Mouse (Mus musculus) myocyte (in vitro differentiated cells): ENCODE results near the gene Celsr3. TPM values are rescaled to one million over a fixed set of nuclear protein-coding genes. Genes with fewer than 3 reads are reported as not detected.
A peak's percentile ranks its signal among the peaks of the same experiment; 100 is the strongest.

Source experiments
- H3K27me3 ChIP-seq: one replicate; pipeline ENCODE4 v1.6.1; 2011; ENCODE audit not compliant: control insufficient read depth, insufficient read depth, insufficient read length
- H3K36me3 ChIP-seq: one replicate; pipeline ENCODE4 v1.6.1; 2011; ENCODE audit not compliant: control insufficient read depth, insufficient read depth
- H3K4me2 ChIP-seq: one replicate; pipeline ENCODE4 v1.6.1; 2011; ENCODE audit warnings: low read depth, control low read depth
- H3K4me3 ChIP-seq: one replicate; pipeline ENCODE4 v1.5.1; 2011; ENCODE audit warnings: mild to moderate bottlenecking, control low read depth, moderate library complexity
- H3K79me2 ChIP-seq: one replicate; pipeline ENCODE4 v1.6.1; 2011; ENCODE audit not compliant: control insufficient read depth, insufficient read depth
- H3ac ChIP-seq: one replicate; pipeline ENCODE4 v1.6.1; 2011; ENCODE audit not compliant: control insufficient read depth, insufficient read length
- CEBPB ChIP-seq: IDR thresholded peaks from 2 replicates; pipeline ENCODE4 v1.6.1; 2011; ENCODE audit warnings: mild to moderate bottlenecking, moderate library complexity; ENCODE audit not compliant: poor library complexity, insufficient read depth, severe bottlenecking
- E2F4 ChIP-seq: IDR thresholded peaks from one replicate; pipeline ENCODE4 v1.6.1; 2011; ENCODE audit warnings: mild to moderate bottlenecking, control low read depth, moderate library complexity; ENCODE audit not compliant: insufficient read depth
- MAX ChIP-seq: IDR thresholded peaks from one replicate; pipeline ENCODE4 v1.6.1; 2011; ENCODE audit warnings: low read depth, mild to moderate bottlenecking, control low read depth
- MYOD1 ChIP-seq, 3 experiments: IDR thresholded peaks; one replicate each; pipeline ENCODE4 v1.6.1; 2011; ENCODE audit warnings: control low read depth in 2 of 3, low read depth in 2 of 3, mild to moderate bottlenecking in 2 of 3, moderate library complexity in 1 of 3; ENCODE audit not compliant: insufficient read length in 2 of 3, control insufficient read depth in 1 of 3
- MYOG ChIP-seq, 3 experiments: IDR thresholded peaks; one replicate each; pipeline ENCODE4 v1.6.1; 2011; ENCODE audit warnings: control low read depth in 2 of 3, low read depth in 2 of 3, mild to moderate bottlenecking in 2 of 3; ENCODE audit not compliant: insufficient read length in 2 of 3, control insufficient read depth in 1 of 3, insufficient read depth in 1 of 3
- POLR2A ChIP-seq: IDR thresholded peaks from one replicate; pipeline ENCODE4 v1.6.1; 2011; ENCODE audit warnings: low read depth, mild to moderate bottlenecking, control low read depth, moderate library complexity; ENCODE audit not compliant: insufficient read length
- POLR2AphosphoS2 ChIP-seq: IDR thresholded peaks from one replicate; pipeline ENCODE4 v1.6.1; 2011; ENCODE audit warnings: low read depth, control low read depth; ENCODE audit not compliant: insufficient read length
- REST ChIP-seq: IDR thresholded peaks from one replicate; pipeline ENCODE4 v1.6.1; 2011; ENCODE audit warnings: mild to moderate bottlenecking, control low read depth, moderate library complexity; ENCODE audit not compliant: insufficient read depth, insufficient read length
- SRF ChIP-seq: IDR thresholded peaks from one replicate; pipeline ENCODE4 v1.6.1; 2011; ENCODE audit warnings: low read depth; ENCODE audit not compliant: control insufficient read depth, insufficient read length
- TCF12 ChIP-seq: IDR thresholded peaks from one replicate; pipeline ENCODE4 v1.6.1; 2011; ENCODE audit warnings: mild to moderate bottlenecking, control low read depth; ENCODE audit not compliant: poor library complexity, insufficient read depth, severe bottlenecking
- TCF3 ChIP-seq: IDR thresholded peaks from one replicate; pipeline ENCODE4 v1.6.1; 2011; ENCODE audit warnings: low read depth, control low read depth; ENCODE audit not compliant: insufficient read length
- USF1 ChIP-seq: IDR thresholded peaks from one replicate; pipeline ENCODE4 v1.6.1; 2011; ENCODE audit warnings: low read depth, mild to moderate bottlenecking, control low read depth, moderate library complexity
- polyA plus RNA-seq: library from polyadenylated mRNA; unstranded; fragments of >200 nt; fragmentation: generic; extraction: Trizol; gene quantifications from one replicate; pipeline ENCODE4 v1.2.1, GENCODE M21; 2012; ENCODE audit warnings: missing spikeins

Celsr3 gene
- polyA plus RNA-seq, 1 experiment: 0.65 TPM

DNA sequence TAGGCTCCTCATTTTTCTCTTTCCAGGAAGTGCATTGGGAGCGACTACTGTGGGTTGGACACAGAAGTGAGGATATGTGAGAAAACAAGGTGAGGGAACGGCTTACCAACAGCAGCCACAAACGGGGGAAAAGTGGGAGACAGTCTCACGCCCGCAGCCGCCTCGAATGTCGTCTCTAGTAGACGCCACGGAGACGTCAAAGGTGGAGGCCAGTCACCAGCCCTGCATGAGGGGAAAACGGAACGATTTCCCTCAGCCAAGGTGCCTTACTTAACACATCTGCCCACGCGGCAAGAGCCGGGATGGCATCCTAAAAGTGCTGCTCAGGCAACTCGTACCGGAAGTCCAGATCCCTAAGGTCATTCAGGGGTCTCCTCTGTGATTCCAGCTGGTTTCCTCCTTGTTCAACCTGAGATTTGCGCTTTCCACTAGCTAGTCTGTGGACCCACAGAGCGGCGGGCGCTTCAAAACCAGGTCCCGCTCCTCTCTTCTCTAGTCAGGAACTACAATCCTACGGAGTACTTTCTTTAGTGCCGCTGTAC, 1.9 kb upstream of the Celsr3 start:
- Histone ChIP-seq H3K27me3 (peaks cover 62% of the 10 kb centered on the region), H3K79me2 (no peaks in the 10 kb centered on the region), H3K4me2 (no peak overlapping the region), H3K4me3 (no peak overlapping the region), H3K36me3 (no peaks in the 10 kb centered on the region), H3ac (no peak overlapping the region)
- TF ChIP-seq CEBPB (no peak), TCF3 (no peak), MYOD1 (IDR thresholded peaks at IDR 0.05; ENCODE audit: control insufficient read depth in 1 of 3, insufficient read length in 2 of 3, low read depth in 2 of 3) (no peak), POLR2AphosphoS2 (no peak), POLR2A (no peak), E2F4 (no peak), TCF12 (no peak), SRF (no peak), MYOG (IDR thresholded peaks at IDR 0.05; ENCODE audit: control insufficient read depth in 1 of 3, insufficient read depth in 1 of 3, insufficient read length in 2 of 3, low read depth in 2 of 3) (no peak), MAX (no peak), REST (no peak), USF1 (no peak)

GRCm38 (mm10) chr9:108824755-108825413, 1.2 kb upstream of the Celsr3 start:
- H3K4me2 ChIP-seq: no peak overlapping the region
- TF ChIP-seq MYOG (IDR thresholded peaks at IDR 0.05; ENCODE audit: control insufficient read depth in 1 of 3, insufficient read depth in 1 of 3, insufficient read length in 2 of 3, low read depth in 2 of 3) (no peak), MYOD1 (IDR thresholded peaks at IDR 0.05; ENCODE audit: control insufficient read depth in 1 of 3, insufficient read length in 2 of 3, low read depth in 2 of 3) (no peak), POLR2AphosphoS2 (no peak), SRF (no peak), USF1 (no peak), CEBPB (no peak), TCF12 (no peak), POLR2A (no peak), E2F4 (no peak), REST (no peak), TCF3 (no peak), MAX (no peak)

DNA sequence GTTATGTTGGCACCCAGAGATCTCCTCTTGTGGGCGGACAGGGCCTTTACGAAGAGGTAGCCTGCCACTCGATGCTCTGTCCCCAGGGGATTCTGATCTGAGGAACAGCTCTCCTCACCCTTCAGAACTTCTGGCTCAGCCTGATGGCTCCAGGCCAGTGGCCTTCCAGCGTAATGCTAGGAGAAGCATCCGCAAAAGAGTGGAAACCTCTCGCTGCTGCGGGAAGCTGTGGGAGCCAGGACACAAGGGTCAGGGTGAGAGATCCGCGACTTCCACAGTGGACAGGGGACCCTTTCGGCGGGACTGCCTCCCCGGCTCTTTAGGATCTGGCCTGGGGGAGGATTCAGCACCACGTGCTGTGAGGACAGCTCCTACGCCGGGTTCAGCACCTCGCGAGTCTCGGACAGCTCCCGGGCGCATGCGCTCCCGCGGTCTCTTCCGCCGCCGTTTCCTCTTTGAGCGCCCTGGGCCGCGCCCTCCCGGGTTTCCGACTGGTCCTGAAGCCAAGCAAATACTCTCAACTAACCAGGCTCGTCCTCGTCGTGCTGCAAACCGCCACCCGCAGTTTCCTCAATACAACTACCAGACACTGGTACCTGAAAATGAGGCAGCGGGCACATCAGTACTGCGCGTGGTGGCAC, 700 bp downstream of the Celsr3 start:
- TF ChIP-seq E2F4: no peak
- no peak for TF ChIP-seq USF1
- no peak for TF ChIP-seq CEBPB
- TF ChIP-seq POLR2A: no peak
- peak; percentile 39 for TF ChIP-seq TCF3
- no peak for TF ChIP-seq TCF12
- peak; percentile 41 for TF ChIP-seq MAX
- no peak for TF ChIP-seq MYOD1 (IDR thresholded peaks at IDR 0.05; ENCODE audit: control insufficient read depth in 1 of 3, insufficient read length in 2 of 3, low read depth in 2 of 3)
- TF ChIP-seq MYOG (IDR thresholded peaks at IDR 0.05; ENCODE audit: control insufficient read depth in 1 of 3, insufficient read depth in 1 of 3, insufficient read length in 2 of 3, low read depth in 2 of 3): no peak
- TF ChIP-seq POLR2AphosphoS2: no peak
- peak; percentile 93 for TF ChIP-seq REST
- TF ChIP-seq SRF: no peak

More at GRCm38 (mm10) chr9:108824755-108825413, 1.2 kb upstream of the Celsr3 start:
- Histone ChIP-seq H3K27me3 (peaks cover 68% of the 10 kb centered on the region), H3K4me3 (no peak overlapping the region), H3K36me3 (no peaks in the 10 kb centered on the region), H3ac (no peak overlapping the region), H3K79me2 (no peaks in the 10 kb centered on the region)

GRCm38 (mm10) chr9:108827454-108827853, 1.3 kb downstream of the Celsr3 start:
- Histone ChIP-seq H3K4me2 (peak overlapping the region; percentile 65), H3K79me2 (no peaks in the 10 kb centered on the region), H3K27me3 (peaks cover 81% of the 10 kb centered on the region), H3K4me3 (no peak overlapping the region), H3ac (no peak overlapping the region), H3K36me3 (no peaks in the 10 kb centered on the region)
- no peak for TF ChIP-seq POLR2AphosphoS2
- TF ChIP-seq TCF12: no peak
- no peak for TF ChIP-seq MYOD1 (IDR thresholded peaks at IDR 0.05; ENCODE audit: control insufficient read depth in 1 of 3, insufficient read length in 2 of 3, low read depth in 2 of 3)

More for the DNA sequence above, 700 bp downstream of the Celsr3 start:
- Histone ChIP-seq H3ac (no peak overlapping the region), H3K36me3 (no peaks in the 10 kb centered on the region), H3K79me2 (no peaks in the 10 kb centered on the region), H3K4me3 (no peak overlapping the region), H3K4me2 (peak overlapping the region; percentile 65), H3K27me3 (peaks cover 76% of the 10 kb centered on the region)
